Mouse (Mus musculus) neutrophil, adult 5-6 weeks (primary cell): Measurements from ENCODE around the gene Grm7. TPM values are rescaled to one million over a fixed set of nuclear protein-coding genes. Genes with fewer than 3 reads are reported as not detected.

ENCODE experiments used
- ATAC-seq: fragments of 151-379, 151-347 bp; 2 replicates; pipeline ENCODE4 v1.8.0; 2017; ENCODE audit warnings: mild to moderate bottlenecking, moderate TSS enrichment; ENCODE audit not compliant: insufficient number of reproducible peaks, poor library complexity, low FRiP score, severe bottlenecking; ENCODE audit errors: extremely low read depth
- total RNA-seq: library from RNA; stranded (forward); fragments of 200-1000 nt; gene quantifications from 2 replicates; pipeline ENCODE4 v1.2.3, GENCODE M21; 2017

The Grm7 gene
- not detected in 2 replicates for total RNA-seq

DNA sequence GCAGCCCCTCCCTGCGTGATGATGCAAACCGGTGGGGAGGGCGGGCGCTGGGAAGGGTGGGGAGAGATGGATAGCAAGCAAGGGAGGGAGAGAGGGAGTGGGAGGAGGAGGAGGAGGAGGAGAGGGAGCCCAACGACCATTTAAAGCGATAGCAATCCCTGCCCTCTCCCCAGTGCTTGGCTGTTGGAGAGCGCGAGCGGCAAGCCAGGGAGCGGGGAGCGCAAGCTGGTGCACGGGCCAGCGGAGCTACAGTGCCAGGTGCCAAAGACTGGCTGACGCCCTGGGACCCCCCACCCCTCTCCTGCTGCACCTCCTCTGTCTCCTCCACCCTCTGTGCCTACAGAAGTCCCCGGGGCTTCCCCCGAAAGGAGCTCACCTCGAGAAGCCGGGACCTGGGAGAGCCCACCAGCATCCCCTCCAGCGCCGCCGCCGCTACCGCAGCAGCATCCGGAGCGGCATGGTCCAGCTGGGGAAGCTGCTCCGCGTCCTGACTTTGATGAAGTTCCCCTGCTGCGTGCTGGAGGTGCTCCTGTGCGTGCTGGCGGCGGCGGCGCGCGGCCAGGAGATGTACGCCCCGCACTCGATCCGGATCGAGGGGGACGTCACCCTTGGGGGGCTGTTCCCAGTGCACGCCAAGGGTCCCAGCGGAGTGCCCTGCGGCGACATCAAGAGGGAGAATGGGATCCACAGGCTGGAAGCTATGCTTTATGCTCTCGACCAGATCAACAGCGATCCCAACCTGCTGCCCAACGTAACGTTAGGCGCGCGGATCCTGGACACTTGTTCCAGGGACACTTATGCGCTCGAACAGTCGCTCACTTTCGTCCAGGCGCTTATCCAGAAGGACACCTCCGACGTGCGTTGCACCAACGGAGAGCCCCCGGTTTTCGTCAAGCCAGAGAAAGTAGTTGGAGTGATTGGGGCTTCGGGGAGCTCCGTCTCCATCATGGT, at the start of gene Grm7:
Gene Grm7, plus strand, starts transcription at position 171 of the 951 bp plus-strand sequence.
- ATAC-seq = no peak

DNA sequence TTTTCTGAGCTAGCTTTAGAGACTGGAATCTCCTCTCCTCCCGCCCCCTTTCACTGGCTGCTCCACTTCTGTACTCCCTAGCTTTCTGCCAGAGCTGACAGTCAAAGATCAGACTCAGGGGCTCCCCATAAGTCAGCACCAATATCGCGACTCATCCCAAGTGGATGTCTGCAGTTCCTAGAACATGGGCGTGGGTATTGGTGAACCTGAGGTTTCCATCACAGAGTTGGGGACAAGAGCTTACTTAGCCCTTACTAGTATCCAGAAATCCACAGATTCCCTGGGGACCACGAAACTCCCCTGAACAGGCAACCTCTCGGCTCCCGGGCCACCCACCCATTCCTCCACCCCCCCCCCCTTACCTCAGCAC, 355 bp upstream of the Grm7 start:
- ATAC-seq = no peak

DNA sequence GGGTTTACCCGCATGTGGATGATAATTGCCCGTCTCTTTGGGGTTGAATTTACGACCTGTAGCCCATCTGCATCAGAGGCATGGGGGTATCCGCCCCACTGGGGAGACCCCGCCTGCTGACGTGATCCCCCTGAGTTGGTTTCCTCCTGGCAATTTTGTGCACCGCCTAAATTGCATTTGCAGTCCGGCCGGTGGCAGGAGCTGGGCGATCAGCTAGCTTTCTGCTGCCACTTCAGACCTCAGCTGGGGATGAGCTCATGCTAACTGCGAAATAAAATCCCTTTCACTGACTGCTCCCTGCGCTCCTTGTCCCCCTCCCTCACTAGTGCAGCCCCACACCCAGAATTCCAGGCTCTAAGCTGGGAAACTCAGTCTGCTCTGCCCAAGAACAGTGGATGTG, 1.5 kb downstream of the Grm7 start:
- no peak for ATAC-seq

DNA sequence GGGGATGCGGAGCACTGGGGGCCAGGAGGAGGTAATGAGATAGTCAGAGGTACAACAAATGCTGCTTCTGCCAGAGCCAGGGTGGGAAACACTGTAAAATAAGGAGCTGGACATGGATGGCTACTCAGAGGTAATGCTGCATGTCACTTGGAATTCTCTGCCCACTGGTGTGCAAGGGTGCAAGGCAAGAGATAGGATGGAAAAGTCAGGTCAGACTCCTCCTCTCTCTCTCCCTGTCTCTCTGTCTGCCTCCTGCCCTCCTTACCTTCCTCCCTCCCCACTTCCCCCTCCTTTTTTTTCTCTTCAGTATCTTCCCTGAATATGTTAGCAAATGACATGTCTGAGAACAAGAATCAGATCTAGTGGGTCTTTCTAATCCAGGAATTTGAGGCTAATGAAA, 3.8 kb downstream of the Grm7 start:
- ATAC-seq = no peak

DNA sequence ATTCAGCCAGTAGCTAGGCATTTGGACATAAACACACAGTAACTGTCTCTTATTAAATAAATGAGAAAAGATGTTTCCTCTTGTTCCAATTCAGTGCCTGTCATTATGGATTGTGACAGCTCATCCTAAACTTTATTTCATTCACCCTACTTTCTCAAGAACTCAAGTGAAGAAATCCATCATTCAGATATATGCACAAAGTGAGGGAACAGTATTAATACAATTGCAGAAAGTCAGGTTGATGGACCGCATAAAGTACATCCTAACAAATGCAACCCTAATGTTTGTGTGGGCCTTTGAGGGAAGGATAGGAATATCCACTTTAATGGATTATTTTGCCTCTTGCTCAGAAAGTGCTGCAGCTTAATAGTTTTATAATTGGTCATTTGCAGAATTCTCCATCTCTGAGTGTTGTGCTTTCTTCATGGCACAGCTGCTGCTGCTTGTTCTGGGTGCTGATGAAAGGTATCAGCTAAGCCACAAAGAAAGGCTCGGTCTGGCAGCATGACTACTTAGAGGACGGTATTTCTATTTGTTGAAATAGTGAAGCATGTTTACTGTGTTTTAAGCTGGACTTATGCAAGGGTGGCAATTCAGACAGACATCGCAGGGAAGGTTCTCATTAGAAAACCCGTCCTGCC, 8.1 kb downstream of the Grm7 start:
- ATAC-seq = no peak

DNA sequence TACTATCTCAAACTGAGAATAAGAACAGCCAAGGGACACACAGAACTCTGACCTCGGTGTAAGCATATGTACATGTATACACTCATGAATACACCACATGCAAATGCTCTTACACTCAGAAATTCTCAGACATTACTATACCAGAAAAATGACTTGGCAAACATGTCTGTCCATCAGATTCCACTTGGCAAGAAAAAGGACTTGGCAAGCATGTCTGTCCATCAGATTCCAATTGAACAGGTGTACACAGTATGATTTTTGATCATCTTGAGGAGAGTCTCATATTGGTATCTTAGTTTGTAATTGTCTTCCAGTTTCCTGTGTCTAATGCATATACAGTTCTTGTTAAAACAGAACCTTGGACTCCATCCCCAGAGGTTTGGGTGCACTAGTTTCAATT, 19.1 kb downstream of the Grm7 start:
- no peak for ATAC-seq

DNA sequence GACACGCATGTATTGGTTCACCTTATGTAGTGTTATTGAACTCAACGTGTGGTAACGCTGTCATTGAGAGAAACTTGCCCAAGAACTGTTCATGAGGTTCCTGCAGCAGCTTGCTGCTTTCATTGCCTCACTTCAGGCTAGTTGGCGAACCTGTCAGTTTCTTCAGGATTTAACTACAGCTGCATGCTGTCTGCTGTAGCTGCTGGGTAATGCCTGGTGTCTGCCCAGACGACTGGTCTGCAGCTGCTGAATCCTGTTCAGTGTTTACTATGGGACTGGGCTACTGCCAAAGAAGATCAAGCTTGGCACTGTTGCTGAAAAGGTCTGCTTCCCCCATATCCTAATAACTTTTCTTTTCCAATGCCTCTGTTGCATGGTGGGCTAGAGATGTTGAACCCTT, 23.1 kb downstream of the Grm7 start:
- ATAC-seq = no peak

DNA sequence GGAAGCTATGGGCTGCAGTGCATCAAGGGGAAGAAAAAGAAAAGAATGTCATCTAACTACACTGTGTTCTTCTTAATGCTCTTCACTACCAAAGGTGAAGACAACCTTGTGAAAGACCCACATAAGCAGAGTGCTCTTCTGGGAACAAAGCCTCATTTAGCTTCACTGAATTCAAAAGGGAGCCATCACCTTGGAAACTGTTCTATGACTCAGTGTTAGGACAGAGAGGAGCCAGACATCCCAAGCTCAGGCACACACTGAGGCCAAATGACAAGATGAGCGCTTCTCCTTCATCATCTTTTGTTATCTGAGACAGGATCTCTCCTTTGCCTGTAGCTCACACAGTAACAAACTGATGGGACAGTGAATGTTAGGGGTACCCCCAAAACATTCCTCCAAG, 45.6 kb downstream of the Grm7 start:
- ATAC-seq = no peak

DNA sequence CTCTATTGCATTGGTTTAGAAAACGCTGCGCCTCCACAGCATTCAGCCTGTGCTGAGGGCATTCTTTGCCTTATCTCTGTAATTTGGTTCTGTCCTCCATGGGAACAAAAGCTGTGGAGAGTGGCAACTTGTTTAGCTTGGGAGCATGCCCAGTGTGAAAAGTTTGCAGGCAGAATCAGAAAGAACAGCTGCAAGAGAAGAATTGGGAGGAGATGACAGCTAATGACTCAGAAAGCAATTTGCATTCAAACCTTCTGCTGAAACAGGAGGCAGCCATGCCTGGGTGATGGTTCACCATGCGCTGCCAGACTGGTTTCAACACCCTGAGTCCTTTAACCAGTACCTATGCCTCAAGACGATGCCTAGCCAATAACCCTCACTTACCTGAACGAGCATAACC, 64.4 kb downstream of the Grm7 start:
- ATAC-seq = no peak

DNA sequence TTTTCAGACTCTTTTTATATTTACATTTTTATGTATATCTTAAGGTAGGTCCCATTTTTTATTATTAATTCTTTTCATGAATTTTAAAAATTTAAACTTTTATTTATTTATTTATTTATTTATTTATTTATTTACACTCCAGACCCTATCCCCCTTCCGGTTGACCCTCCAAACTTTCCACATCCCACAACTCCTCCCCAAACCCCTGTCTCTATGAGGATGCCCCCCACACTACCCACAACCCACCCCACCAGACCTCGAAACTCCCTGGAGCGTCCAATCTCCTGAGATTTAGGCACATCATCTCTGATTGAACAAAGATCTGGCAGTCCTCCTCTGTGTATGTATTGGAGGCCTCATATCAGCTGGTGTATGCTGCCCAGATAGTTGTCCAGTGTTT, 69.6 kb downstream of the Grm7 start:
- no peak for ATAC-seq

DNA sequence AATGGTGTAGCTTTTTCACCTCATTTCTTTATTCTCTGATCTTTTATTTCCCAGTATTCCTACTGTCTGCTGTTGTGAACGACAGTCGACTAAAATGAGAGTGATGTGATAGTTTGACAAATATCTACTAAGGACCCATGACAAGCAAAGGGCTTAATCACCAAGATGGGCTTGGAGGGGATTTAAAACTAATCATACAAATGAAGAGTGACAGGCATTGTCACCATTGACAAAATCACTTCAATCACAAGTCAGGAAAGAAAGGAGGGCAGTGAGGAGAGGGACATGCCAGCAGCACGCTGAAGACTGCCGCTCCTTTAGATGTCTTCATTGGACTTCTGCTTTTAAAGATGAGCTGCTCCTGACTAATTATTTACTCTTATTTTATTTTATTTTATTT, 78.0 kb downstream of the Grm7 start:
- no peak for ATAC-seq

DNA sequence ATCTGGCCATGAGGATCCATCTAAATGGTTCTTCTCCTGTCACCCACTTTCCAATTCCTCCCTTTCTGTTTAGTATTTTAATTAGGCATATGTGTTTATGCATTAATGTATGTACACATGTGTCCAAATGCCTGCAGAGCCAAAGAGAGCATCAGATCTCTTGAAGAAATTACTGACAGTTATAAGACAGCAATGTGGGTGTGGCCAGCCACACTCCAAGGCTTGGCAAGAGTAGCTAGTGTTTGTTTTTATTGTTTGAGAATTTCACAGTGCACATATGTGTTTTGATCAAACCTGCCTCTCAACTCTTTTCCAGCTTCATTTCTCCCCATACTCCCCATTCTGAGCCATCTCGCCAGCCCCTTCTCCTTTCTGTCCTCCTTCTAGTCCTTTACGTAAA, 88.5 kb downstream of the Grm7 start:
- no peak for ATAC-seq

DNA sequence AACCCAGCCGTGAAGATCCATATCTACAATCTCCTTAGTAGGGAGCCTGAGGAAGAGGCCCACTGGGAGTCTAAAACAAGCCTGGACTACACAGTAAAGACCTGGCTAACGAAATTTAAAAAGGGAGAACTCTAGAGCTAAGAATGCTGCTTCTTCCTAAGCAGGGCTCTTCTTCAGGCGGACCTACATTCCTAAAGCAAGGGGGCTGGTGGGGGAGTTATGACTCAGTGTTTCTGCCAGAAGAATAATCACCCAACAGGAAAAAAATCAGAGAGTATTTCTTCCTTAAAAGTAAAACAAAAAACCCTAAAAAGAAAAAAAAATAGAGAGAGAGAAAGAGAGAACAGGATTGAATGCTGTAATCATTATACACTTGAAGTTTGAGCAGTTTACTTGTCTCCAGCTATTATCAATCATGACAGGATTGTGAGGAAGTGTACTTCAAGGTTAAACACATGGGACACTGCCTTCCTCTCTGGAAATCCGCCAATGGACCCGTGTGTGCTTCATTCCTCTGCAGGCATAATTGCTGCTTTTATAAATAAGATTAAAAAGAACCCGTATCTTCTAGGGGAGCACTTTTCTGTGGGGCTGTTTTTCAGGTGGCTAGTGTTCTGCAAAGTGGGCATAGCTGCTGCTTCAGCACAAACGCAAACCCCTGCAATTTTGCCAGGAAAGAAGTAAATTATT, 98.7 kb downstream of the Grm7 start:
- ATAC-seq = no peak

DNA sequence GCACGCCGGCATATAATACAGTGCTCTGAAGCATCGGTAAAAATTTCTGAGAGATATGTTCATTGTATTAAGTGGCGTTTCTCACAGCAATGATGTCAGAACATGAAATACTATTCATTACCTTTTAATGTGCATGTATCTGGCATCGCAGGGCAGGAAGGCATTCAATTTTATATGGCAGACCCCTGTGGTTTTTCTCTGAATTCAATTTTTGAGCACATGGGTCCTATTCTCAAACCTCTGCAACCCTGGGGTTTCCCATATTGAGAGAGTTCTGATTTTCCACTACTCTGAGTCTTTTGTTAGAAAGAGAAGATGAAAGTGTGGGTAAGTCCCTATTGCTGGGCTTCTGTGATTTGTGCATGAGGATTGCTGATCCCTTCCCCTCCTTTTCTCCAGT, 110.5 kb downstream of the Grm7 start:
- no peak for ATAC-seq

DNA sequence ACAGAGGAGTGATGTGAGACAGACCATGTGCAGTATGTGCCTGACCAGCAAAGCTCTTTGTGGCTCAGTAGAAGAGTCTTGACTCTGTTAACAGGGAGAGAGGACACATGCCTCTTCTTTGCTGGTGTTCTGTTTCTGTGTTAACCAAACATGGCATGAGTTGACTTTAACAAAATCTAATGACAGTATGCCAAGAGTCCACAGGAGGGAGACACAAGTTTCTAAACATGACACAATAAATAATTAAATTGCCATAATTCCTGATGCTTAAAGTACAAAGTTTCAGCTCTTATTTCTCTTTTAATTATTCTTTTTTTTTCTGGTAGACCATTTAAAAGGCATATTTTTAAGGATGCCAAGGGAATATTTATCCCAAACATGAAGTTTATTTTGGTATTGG, 124.2 kb downstream of the Grm7 start:
- ATAC-seq = no peak

DNA sequence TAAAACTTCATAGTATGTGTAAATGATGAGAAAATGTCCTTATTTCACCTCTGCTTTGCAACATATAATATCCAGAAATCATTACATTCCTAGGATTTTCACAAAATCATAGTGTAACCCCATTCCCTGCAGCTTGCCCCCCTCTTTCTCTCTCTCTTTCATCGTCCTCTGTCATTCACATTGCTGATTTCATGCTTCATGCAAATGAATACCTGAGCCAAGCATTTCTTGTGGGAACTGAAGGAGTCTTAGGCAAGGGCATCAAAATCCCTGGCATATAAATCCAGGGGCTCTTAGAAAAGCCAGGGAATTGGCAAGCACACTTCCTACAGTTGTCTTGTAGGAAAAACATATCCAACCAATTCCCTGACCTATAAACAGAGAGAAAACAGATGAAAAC, 127.3 kb downstream of the Grm7 start:
- ATAC-seq = no peak

DNA sequence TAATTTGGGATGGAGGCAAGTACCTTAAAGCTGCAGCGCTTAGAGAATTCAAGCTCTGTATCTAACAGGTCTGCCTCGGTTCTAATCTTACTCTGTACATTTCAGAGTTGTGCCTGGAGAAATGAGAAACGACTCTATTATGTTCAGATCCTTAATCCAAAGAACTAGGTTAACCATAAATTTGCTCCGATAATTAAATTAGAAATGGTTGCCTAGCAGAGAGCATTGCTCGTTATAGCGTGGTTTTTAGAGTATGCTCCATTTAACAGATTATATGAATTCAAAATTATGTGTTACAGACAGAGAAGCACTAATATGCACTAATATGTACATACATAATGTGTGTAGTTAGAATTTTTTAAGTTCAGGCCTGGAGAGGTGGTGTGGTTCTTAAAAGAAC, 130.7 kb downstream of the Grm7 start:
- no peak for ATAC-seq

DNA sequence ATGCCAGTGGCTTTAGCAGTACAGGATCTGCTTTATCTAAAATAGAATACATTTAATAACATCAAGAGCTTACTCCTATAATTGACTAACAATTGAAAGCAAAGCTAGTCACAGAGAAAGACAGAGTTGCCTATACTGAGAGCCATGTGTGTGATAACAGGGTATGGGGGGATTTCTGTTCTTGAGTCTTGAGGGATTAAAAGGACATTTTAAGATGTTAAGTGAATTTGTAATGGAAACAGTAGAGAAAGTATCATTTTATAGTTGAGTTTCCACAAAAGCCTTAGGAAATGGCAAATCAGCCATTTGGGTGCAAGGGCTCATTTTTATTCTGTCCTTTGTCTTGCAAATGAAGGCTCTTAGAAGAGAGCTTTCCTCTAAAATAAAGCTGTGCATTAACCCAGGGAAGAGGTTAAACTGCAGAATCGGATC, 140.1 kb downstream of the Grm7 start:
- no peak for ATAC-seq

DNA sequence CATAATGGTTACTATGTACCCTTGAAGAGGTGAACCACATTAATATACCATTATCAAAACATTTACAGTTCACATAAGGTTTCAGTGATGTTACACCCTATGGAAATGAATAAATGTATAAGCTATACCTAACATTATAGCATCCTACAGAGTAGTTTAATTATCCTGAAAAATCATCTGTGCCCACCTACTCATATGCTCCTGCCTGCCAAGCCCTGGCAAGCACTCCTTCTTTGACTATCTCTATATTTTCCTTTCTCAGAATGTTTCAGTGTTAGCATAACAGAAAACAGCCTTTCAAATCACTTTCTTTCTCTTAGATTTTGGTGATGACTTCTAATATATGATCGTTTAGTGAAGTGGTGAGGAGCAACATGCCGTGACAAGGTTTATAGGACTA, 147.3 kb downstream of the Grm7 start:
- ATAC-seq = no peak

DNA sequence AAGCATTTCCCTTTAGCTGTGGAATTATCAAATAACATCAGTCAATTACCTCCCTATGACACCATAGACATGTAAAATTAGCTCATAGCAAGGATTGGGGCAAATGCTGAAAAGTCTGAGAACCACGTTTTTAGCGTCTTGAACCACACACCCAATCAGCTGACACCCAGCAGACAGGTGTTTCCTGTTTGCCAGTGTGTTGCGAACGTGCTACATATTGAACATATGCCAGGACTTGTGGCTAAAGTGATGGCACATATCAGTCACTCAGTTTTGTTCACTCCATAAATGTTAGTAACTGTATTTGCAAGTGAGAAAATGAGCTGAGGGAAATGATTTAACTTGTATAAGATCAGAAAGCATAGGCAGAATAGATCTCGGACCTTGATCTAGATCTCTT, 162.1 kb downstream of the Grm7 start:
- no peak for ATAC-seq
